Mouse (Mus musculus): ENCODE measurements around the gene Hnrnpd. TPM values are rescaled to one million over a fixed set of nuclear protein-coding genes. Genes with fewer than 3 reads are reported as not detected.

Gene Hnrnpd
- polyA plus RNA-seq, 1 experiment, result 171 TPM

DNA sequence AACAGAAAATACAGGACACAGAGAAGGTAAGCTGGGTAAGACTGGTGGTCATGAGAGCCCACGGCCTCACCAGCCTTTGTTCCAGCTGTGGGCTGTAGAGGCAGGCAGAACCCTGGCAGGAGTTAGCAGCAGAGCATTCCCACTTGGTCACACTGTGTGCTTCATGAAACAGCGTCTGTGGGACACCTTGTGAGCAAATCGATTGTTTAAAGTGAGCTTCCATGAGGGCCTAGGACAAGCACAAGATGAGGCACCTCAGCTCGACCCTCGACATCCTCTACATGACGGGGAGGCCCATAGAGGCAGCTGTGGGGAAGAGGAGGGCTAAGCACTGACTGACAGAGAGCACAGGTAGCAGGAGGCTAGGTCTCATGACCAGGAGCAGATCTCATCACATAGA lies 46.8 kb downstream of the Hnrnpd start:
- Histone ChIP-seq H3K36me3 (ENCODE audit: control insufficient read depth, insufficient read depth) (no peaks in the 10 kb centered on the region), H3ac (ENCODE audit: control insufficient read depth, insufficient read length, low read depth) (no peak overlapping the region), H3K4me3 (ENCODE audit: insufficient read depth, poor library complexity, severe bottlenecking) (no peak overlapping the region), H3K79me2 (ENCODE audit: control insufficient read depth, insufficient read depth) (no peaks in the 10 kb centered on the region), H3K27me3 (ENCODE audit: control insufficient read depth, insufficient read depth, insufficient read length) (peaks cover 9% of the 10 kb centered on the region), H3K79me3 (ENCODE audit: low read depth) (no peaks in the 10 kb centered on the region)
- no peak for TF ChIP-seq MAX (IDR thresholded peaks at IDR 0.05)

DNA sequence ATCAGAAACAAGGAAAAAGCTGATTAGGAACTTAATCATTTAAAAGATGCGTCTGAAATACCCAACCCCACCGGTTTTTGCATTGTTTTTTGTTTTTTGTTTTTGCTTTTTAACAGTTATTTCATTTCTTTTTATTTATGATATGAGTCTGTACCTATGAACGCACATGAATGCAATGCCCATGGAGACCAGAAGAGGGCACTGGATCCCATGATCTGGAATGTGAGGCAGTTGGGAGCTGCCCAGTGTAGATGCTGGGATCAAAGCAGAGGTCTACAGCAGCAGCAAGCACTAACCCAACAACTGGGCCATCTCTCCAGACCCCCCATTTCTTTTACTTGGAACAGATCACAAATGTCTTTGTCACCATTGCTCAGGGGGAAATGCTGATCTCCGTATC lies 50.8 kb downstream of the Hnrnpd start:
- H3K4me3 ChIP-seq (ENCODE audit: insufficient read depth, poor library complexity, severe bottlenecking), result no peak overlapping the region
- no peaks in the 10 kb centered on the region for H3K79me3 ChIP-seq (ENCODE audit: low read depth)
- peaks cover 9% of the 10 kb centered on the region for H3K27me3 ChIP-seq (ENCODE audit: control insufficient read depth, insufficient read depth, insufficient read length)
- no peaks in the 10 kb centered on the region for H3K36me3 ChIP-seq (ENCODE audit: control insufficient read depth, insufficient read depth)
- no peak overlapping the region for H3ac ChIP-seq (ENCODE audit: control insufficient read depth, insufficient read length, low read depth)
- TF ChIP-seq CTCF (IDR thresholded peaks at IDR 0.05; ENCODE audit: control insufficient read depth, insufficient read depth, insufficient read length) (peak; percentile 33), CEBPB (IDR thresholded peaks at IDR 0.05; ENCODE audit: low read depth) (no peak)
- H3K79me2 ChIP-seq (ENCODE audit: control insufficient read depth, insufficient read depth), result no peaks in the 10 kb centered on the region

DNA sequence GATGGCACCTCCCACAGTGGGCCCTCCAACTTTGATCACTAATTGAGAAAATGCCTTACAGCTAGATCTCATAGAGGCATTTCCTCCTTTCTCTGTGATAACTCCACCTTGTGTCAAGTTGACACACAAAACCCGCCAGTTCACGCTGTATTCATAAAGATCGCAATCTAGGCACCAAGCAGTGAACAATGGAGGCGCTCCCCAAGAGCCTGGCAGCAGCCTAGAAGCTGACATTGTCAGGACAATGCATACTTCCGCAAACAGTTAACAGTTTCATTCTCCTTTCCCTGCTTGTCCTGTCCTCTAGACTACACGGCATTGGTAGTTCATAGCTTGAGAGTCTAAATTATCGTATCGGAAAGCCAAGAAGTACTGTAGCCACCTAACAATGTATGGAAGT lies 56.7 kb downstream of the Hnrnpd start:
- no peak for TF ChIP-seq MYOD1 (IDR thresholded peaks at IDR 0.05; ENCODE audit: control insufficient read depth, insufficient read length, low read depth)
- no peaks in the 10 kb centered on the region for H3K36me3 ChIP-seq (ENCODE audit: control insufficient read depth, insufficient read depth)
- H3K79me3 ChIP-seq (ENCODE audit: low read depth), result no peaks in the 10 kb centered on the region

DNA sequence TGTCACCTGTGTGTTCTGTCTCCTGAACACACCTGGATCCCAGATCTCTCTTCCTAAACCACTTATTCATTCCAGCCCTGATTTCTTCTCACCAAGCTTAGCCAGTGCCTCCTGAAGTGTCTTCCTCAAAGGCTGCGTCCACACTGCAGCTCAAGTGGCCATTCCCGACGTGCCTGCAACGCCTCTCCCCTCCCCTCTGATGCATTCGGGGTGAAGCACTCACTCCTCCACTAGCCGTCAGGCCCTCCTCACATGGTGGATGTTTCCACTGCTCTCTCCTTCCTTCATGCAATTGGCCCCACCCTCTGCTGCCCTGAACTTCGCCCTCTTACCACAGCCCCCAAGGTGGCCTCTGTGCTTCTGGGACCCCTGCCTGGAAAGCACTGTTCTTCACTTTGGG lies 63.2 kb downstream of the Hnrnpd start:
- no peak for TF ChIP-seq CTCF (IDR thresholded peaks at IDR 0.05; ENCODE audit: control insufficient read depth, insufficient read depth, insufficient read length)
- TF ChIP-seq MAX (IDR thresholded peaks at IDR 0.05), result no peak
- TF ChIP-seq CEBPB (IDR thresholded peaks at IDR 0.05; ENCODE audit: low read depth), result no peak
- TF ChIP-seq MYOG (IDR thresholded peaks at IDR 0.05; ENCODE audit: control insufficient read depth, extremely low read depth, insufficient read length), result no peak
- no peak for TF ChIP-seq USF1 (IDR thresholded peaks at IDR 0.05; ENCODE audit: low read depth)
- TF ChIP-seq MYOD1 (IDR thresholded peaks at IDR 0.05; ENCODE audit: control insufficient read depth, insufficient read length, low read depth), result no peak
- TF ChIP-seq FOSL1 (IDR thresholded peaks at IDR 0.05; ENCODE audit: insufficient read depth, low read length, poor library complexity, severe bottlenecking), result no peak
- Histone ChIP-seq H3K79me2 (ENCODE audit: control insufficient read depth, insufficient read depth) (no peaks in the 10 kb centered on the region), H3K4me3 (ENCODE audit: insufficient read depth, poor library complexity, severe bottlenecking) (no peak overlapping the region), H3K36me3 (ENCODE audit: control insufficient read depth, insufficient read depth) (no peaks in the 10 kb centered on the region), H3K79me3 (ENCODE audit: low read depth) (no peaks in the 10 kb centered on the region), H3K27me3 (ENCODE audit: control insufficient read depth, insufficient read depth, insufficient read length) (peaks cover 15% of the 10 kb centered on the region), H3ac (ENCODE audit: control insufficient read depth, insufficient read length, low read depth) (no peak overlapping the region)

More for the DNA sequence above, 56.7 kb downstream of the Hnrnpd start:
- H3K4me3 ChIP-seq (ENCODE audit: insufficient read depth, poor library complexity, severe bottlenecking), result no peak overlapping the region
- H3K79me2 ChIP-seq (ENCODE audit: control insufficient read depth, insufficient read depth), result no peaks in the 10 kb centered on the region
- H3ac ChIP-seq (ENCODE audit: control insufficient read depth, insufficient read length, low read depth), result no peak overlapping the region
- H3K27me3 ChIP-seq (ENCODE audit: control insufficient read depth, insufficient read depth, insufficient read length), result peaks cover 2% of the 10 kb centered on the region

DNA sequence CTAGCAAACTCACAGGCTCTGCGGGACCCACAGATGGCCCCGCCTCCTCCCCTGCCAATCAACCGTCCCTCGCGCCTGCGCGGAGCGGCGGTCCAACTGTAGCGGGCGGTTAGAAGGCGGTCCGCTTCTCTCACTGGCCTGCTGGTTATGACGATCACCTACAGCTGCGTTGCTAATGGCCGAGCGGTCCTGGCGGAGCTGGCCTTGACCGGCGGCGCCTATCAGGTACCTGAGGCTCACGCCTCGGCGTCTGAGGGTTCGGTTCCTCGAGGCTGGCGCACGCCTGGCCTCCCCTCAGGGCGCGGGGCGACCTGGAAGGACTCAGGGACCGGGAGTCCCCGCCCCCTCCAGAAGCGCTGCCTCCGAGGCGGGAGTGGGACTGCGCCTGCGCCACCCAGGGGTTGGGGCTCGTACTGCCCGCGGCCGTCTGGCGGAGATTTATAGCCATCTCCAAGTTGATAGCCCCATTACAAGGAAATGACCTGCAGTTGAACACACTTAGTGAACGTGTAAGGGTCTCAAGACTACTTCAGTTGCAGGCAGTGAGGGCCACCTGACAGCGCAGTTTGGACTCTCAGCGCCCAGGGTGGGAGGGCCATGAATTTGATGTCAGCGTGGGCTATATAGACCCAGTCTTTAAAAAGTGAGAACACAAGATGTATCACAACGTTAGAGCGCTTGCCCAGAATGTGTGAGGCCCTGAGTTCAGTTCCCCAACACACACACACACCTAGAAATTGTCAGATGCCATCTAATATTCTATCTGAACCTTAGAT lies 72.4 kb downstream of the Hnrnpd start, which contains the start of gene Vamp9:
Gene Vamp9 (plus strand): TSS at position 74 of the 776 bp plus-strand sequence.
- Histone ChIP-seq H3K79me2 (ENCODE audit: control insufficient read depth, insufficient read depth) (no peaks in the 10 kb centered on the region), H3ac (ENCODE audit: control insufficient read depth, insufficient read length, low read depth) (no peak within 1 kb of the TSS), H3K79me3 (ENCODE audit: low read depth) (no peaks in the 10 kb centered on the region), H3K4me3 (ENCODE audit: insufficient read depth, poor library complexity, severe bottlenecking) (no peak within 1 kb of the TSS), H3K36me3 (ENCODE audit: control insufficient read depth, insufficient read depth) (no peaks in the 10 kb centered on the region), H3K27me3 (ENCODE audit: control insufficient read depth, insufficient read depth, insufficient read length) (no peaks in the 10 kb centered on the region)
- no peak for TF ChIP-seq FOSL1 (IDR thresholded peaks at IDR 0.05; ENCODE audit: insufficient read depth, low read length, poor library complexity, severe bottlenecking)
- TF ChIP-seq MAX (IDR thresholded peaks at IDR 0.05), result no peak
- no peak for TF ChIP-seq CTCF (IDR thresholded peaks at IDR 0.05; ENCODE audit: control insufficient read depth, insufficient read depth, insufficient read length)
- no peak for TF ChIP-seq MYOD1 (IDR thresholded peaks at IDR 0.05; ENCODE audit: control insufficient read depth, insufficient read length, low read depth)
- no peak for TF ChIP-seq USF1 (IDR thresholded peaks at IDR 0.05; ENCODE audit: low read depth)
- TF ChIP-seq MYOG (IDR thresholded peaks at IDR 0.05; ENCODE audit: control insufficient read depth, extremely low read depth, insufficient read length), result no peak
- no peak for TF ChIP-seq CEBPB (IDR thresholded peaks at IDR 0.05; ENCODE audit: low read depth)

Other genes with a start within 250 kb of the Hnrnpd start
- gene Rasgef1b, start 249.9 kb downstream of the Hnrnpd start, polyA plus RNA-seq (2012; fragmentation: generic; extraction: Trizol), result 0.05 TPM
- gene Vamp9, start 72.7 kb downstream of the Hnrnpd start, polyA plus RNA-seq (2012; fragmentation: generic; extraction: Trizol), result not detected
- gene 4930524J08Rik, start 123 bp upstream of the Hnrnpd start, polyA plus RNA-seq (2012; fragmentation: generic; extraction: Trizol), result 10.2 TPM
- 66.9 TPM for gene Hnrnpdl, start 60.7 kb upstream of the Hnrnpd start, polyA plus RNA-seq (2012; fragmentation: generic; extraction: Trizol)
- gene Enoph1, start 61.0 kb upstream of the Hnrnpd start, polyA plus RNA-seq (2012; fragmentation: generic; extraction: Trizol), result 35.3 TPM
- gene Tmem150c, start 180.9 kb upstream of the Hnrnpd start, polyA plus RNA-seq (2012; fragmentation: generic; extraction: Trizol), result not detected

Measured in C2C12 (cell line).